Mouse (Mus musculus): Measurements from ENCODE around the gene Tbx10.

The Tbx10 gene

GRCm38 (mm10) chr19:3980309-3980708 is 12.2 kb upstream of the Tbx10 start:
- peak; percentile 83 to 89 for DNase-seq

GRCm38 (mm10) chr19:3980917-3981316 is 11.6 kb upstream of the Tbx10 start:
- no peak for DNase-seq

GRCm38 (mm10) chr19:3983527-3984200 is 8.9 kb upstream of the Tbx10 start:
- DNase-seq: no peak

- peak; percentile 60 to 76 for DNase-seq
Measured at GRCm38 (mm10) chr19:3985261-3985681, 7.3 kb upstream of the Tbx10 start.

- DNase-seq: peak; percentile 93 to 96
Measured at GRCm38 (mm10) chr19:3986334-3986733, 6.2 kb upstream of the Tbx10 start, which contains the start of gene Acy3. Gene Acy3 (plus strand): TSS chr19:3986570.

- DNase-seq: no peak
Measured at GRCm38 (mm10) chr19:3988066-3988465, 4.5 kb upstream of the Tbx10 start.

GRCm38 (mm10) chr19:3988750-3989149 is 3.8 kb upstream of the Tbx10 start:
- DNase-seq: no peak

GRCm38 (mm10) chr19:3990804-3991203 is 1.7 kb upstream of the Tbx10 start:
- no peak for DNase-seq

GRCm38 (mm10) chr19:3991562-3991961 is 990 bp upstream of the Tbx10 start:
- DNase-seq: no peak

- DNase-seq: no peak
Measured at GRCm38 (mm10) chr19:3991966-3992365, 586 bp upstream of the Tbx10 start.

GRCm38 (mm10) chr19:3994932-3995331 is 2.4 kb downstream of the Tbx10 start:
- DNase-seq: no peak

- DNase-seq: no peak
Measured at GRCm38 (mm10) chr19:3995505-3995904, 3.0 kb downstream of the Tbx10 start.

GRCm38 (mm10) chr19:3996106-3996505 is 3.6 kb downstream of the Tbx10 start:
- DNase-seq: no peak

GRCm38 (mm10) chr19:3996747-3997146 is 4.2 kb downstream of the Tbx10 start:
- DNase-seq: no peak

GRCm38 (mm10) chr19:3997231-3997630 is 4.7 kb downstream of the Tbx10 start:
- peak in 1 of 2 experiments; percentile 48 for DNase-seq

- DNase-seq: no peak
Measured at GRCm38 (mm10) chr19:3998335-3998734, 5.8 kb downstream of the Tbx10 start.

- DNase-seq: no peak
Measured at GRCm38 (mm10) chr19:3999121-3999730, 6.7 kb downstream of the Tbx10 start.

GRCm38 (mm10) chr19:4000119-4000900 is 7.8 kb downstream of the Tbx10 start, which contains the start of the genes Nudt8 and Gm49405:
Gene Nudt8 (plus strand): TSS chr19:4000580.
Gene Gm49405 (plus strand): TSS chr19:4000626.
- peak; percentile 95 to 98 for DNase-seq

GRCm38 (mm10) chr19:4000949-4001525 is 8.5 kb downstream of the Tbx10 start:
- DNase-seq: no peak

- DNase-seq: no peak
Measured at GRCm38 (mm10) chr19:4001752-4002151, 9.2 kb downstream of the Tbx10 start.

GRCm38 (mm10) chr19:4003112-4003511 is 10.6 kb downstream of the Tbx10 start, which contains the start of gene Doc2g:
Gene Doc2g (plus strand): TSS chr19:4003313.
- DNase-seq: no peak

- DNase-seq: no peak
Measured at GRCm38 (mm10) chr19:4003641-4004040, 11.1 kb downstream of the Tbx10 start.

- no peak for DNase-seq
Measured at GRCm38 (mm10) chr19:4004331-4004730, 11.8 kb downstream of the Tbx10 start.

Measured in kidney, postnatal 4 days (tissue).